Mouse (Mus musculus) spleen, postnatal 14 days (tissue): ENCODE data around the gene St3gal6.
A peak's percentile ranks its signal among the peaks of the same experiment; 100 is the strongest.

Experiments
- DNase-seq, 2 experiments: peaks; one replicate each; pipeline ENCODE4 v3.0.0; 2021 to 2022; ENCODE audit warnings: low spot score in 2 of 2

The St3gal6 gene

DNA sequence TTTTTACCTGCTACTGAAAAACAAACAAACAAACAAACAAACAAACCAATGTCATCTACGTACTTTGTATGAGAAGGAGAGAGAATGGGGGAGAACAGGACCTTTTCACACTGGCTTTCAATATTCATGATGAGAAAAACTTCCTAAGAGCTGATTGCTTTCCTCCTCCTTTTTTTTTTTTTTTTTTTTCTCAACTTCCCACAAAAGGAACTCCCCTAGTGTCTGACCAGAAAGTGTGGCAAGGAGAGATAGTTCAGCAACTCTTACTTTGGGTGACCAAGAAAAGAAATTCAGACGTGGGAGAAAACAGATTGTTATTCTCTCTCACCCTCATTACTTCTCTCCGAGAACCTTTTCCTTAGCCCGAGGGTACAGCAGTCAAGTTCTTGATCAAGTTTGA is 2.9 kb downstream of the St3gal6 start:
- DNase-seq: no peak

GRCm38 (mm10) chr16:58520457-58520856 is 3.6 kb downstream of the St3gal6 start:
- DNase-seq: no peak

DNA sequence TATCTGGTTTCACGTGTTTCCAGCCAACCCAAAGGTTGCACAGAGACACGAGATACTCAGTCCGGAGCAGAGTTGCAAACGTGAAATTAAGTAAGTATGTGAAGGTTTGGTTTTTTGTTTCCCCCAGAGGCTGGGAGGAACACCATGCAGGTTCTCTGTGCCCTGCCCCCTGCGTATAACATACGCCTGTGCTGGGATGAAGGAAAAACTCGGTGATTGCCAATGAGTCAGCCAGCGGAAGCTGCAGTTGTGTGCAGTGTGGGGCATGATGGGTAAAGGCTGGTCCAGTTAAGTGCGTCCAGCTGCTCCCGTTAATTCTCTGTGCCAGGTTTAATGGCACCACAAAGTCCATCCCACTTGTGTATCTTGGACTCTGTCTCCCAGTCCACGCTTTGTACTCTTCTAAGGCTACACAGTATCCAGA is 4.4 kb downstream of the St3gal6 start:
- DNase-seq: no peak

DNA sequence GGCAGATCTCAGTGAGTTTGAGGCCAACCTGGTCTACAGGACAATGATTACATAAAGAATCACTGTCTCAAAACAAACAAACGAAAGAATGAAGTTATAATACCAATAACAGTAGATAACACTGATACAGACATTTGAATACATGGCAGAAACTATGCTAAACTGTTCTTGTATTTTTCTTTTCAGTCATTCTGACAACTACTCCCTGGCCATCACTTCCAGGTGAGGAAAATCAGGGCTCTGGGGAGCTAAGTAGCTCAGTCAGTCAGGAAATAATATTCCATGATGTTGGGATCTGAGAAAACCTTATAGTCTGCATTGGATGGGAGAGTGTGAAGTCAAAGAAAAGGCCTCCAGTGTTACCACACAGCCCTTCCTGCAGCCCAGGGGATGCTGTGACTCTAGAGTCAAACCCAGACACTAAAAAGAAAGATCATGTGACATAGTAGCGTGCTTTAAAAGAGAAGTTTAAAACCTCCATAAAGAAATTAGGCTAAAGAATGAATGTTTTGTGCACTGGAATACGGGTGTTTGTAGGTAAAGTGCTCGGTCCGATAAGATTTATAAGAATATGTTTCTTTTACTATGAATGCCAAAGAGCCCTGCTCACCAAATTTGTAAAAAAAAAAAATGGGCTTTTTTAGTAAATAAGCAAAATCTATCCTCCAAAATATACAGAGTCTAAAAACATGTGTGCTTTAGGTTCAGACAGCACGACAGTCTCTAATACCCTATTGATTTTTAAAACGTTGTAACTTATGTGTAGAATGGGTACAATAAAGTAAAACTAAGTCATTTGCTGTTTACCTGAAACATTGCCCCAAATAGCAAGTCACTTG is 6.9 kb downstream of the St3gal6 start:
- DNase-seq: no peak

DNA sequence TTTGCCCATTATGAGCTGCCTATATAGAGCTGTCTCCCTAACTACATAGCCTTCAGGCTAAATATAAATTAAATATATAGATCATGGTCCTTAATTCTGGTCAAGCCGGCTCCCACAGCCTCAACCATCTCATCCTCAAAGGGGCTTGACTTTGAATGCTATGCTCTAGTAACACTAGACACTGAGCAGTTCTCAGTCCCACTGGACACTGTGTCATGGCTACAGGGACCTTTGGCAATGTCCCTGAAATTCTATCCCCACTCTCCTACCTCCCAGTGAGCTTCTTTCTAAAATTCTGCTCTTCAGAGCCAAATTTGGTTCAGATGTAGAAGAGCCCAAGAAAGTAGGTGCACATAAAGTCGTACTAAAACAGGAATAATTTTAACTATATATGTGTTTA is 7.9 kb downstream of the St3gal6 start:
- DNase-seq: no peak

DNA sequence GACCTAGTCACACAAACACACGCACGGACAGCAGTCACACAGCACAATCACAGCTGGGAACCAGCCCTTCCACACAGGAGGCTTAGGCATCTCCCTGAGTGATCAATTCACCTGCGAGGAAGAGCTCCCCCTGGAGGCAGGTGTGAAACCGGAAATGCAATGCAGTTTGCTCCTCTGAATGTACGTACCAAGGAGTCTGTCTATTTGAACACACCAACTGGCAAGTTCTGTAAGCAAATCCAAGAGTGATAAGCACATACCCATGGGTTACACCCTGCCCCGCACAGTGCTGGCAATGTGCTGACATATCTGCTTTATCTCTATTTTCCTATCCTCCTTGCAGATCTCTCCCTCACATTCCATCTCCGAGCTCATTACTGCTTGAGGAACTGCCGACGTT is 9.5 kb downstream of the St3gal6 start:
- peak; percentile 51 to 69 for DNase-seq

GRCm38 (mm10) chr16:58513755-58514154 is 10.3 kb downstream of the St3gal6 start:
- no peak for DNase-seq

- no peak for DNase-seq
Observed at GRCm38 (mm10) chr16:58512887-58513286, 11.2 kb downstream of the St3gal6 start.

- DNase-seq: no peak
Observed at GRCm38 (mm10) chr16:58512181-58512761, 11.8 kb downstream of the St3gal6 start.

DNA sequence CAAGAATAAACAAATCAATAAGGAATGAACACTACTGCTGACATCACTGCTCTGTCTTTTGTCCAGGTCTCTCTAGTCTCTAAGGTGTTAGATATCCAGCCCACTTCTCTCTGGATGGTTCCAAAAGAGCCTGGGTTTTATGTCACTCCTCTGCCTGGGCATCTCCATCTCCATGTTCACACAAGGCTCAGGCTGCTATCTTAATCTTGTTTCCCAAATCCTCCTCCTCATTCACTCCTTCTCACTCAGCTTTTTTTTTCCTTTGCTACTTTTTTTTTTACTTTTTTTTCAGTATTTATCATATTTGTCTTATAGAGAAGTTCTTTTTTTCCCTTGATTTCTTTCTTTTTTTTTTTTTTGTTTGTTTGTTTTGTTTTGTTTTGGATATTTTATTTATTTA is 19.1 kb downstream of the St3gal6 start:
- no peak for DNase-seq

- no peak for DNase-seq
Observed at GRCm38 (mm10) chr16:58502566-58502965, 21.5 kb downstream of the St3gal6 start.

GRCm38 (mm10) chr16:58501760-58502301 is 22.2 kb downstream of the St3gal6 start:
- DNase-seq: no peak

DNA sequence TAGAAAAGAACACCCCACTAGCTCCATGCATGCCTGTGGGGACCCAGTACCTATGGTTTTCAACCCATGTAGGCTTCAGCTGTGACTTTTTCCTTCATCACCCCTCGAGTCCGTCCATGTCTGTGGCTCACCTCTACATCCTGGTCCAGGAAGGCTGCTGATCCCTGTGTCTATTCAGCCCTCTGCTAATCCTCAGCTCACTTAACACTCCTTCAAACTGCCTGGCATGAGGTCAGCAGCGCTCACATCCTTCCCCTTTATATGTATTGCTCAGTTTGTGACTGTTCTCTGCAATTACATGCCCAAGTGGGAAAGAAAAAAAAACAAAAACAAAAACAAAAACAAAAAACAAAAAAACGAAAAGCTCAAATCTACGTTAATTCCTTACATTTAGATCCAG is 24.4 kb downstream of the St3gal6 start:
- no peak for DNase-seq

DNA sequence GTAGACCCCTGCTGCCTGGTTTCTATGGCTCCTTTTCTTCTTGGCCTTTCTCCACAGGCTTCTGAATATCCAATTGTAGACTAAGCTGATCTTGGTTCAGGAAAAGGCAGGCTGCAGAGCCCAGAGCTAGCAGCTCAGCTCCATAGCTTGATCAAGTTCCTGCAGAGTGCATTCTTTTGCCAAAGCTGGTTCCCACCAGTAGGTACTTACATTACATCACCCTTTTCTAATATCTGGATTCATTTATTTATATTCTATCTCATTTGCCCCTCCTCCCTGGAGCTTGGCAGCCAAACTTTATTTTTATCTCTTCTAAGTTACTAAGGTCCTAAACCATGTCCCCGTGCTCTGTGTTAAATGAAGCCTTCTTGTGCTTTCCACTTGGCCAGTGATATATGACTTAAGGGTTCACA is 24.9 kb downstream of the St3gal6 start:
- no peak for DNase-seq

GRCm38 (mm10) chr16:58497886-58498713 is 25.9 kb downstream of the St3gal6 start:
- peak in 1 of 2 experiments; percentile 33 for DNase-seq

DNA sequence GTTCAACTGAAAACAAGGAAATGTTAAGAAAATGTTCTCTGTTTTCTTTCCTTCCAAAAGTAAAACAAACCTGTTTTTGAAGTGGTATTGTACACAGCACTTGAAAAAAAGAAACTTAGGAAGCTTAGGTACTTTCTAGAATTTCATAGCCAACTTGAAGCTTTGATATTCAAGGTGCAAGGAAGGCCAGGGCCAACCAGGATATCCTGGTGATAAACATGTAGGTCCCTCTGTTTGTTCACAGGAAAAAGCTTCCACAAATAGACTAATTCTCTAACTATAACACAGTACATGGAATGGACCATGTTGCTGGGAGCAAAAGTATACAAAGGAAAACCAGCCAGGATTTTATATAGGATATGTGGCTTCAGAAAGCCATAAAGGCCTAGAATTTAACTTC is 27.3 kb downstream of the St3gal6 start:
- DNase-seq: no peak

DNA sequence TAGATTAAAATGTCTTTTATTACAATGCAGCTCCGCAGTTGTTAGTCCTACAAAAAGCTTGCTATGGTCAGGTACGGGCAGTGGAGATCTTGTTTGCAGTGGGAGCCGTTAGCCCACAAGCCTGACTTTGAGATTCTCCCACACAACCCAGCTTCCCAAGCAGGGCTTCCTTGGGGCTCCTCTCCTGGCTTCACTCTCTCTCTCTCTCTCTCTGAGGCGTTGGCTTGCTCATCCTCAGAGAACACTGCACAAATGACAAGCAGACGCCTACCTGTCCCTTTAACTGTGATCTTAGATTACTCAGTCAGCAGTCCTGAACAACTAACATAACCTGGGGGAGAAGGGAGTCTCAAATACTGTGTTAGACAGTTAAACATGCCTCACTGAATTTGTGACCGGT is 36.2 kb downstream of the St3gal6 start:
- DNase-seq: no peak

DNA sequence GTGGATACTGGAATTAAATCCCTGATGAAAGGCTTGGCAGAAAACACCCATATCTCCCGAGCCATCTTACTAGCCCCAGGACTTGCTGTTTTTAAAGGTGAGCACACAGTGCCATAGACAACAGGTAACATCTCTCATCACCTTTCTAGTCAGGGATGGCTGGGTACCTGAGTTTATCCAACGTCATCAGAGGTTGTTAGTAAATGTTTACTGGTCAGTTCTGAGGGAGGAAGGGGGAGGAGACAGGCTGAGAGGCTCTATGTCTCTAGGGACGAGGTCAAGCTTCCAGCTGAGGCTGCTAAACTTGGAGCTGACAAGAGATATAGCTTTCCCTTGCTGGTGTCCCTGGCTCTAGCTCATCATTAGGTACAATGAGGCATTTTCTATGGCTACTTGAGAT is 41.7 kb downstream of the St3gal6 start:
- DNase-seq: no peak

DNA sequence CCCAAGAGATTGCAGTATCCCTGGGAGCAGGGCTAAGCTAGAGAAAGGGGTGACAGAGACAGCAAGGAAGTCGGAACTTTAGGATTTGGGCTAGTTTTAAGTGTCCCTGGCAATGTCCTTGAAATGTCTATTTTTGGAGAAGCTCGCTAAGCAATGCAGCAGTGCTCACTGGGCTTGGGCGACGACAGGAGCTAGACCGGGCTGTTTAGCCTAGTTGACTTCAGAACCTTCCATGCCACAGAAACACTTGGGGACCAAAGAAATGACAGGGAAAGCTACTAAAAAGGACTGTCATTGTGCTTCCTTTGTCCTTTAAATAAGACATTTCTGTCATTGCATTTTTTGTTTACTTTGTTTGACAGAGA is 42.2 kb downstream of the St3gal6 start:
- DNase-seq: no peak

DNA sequence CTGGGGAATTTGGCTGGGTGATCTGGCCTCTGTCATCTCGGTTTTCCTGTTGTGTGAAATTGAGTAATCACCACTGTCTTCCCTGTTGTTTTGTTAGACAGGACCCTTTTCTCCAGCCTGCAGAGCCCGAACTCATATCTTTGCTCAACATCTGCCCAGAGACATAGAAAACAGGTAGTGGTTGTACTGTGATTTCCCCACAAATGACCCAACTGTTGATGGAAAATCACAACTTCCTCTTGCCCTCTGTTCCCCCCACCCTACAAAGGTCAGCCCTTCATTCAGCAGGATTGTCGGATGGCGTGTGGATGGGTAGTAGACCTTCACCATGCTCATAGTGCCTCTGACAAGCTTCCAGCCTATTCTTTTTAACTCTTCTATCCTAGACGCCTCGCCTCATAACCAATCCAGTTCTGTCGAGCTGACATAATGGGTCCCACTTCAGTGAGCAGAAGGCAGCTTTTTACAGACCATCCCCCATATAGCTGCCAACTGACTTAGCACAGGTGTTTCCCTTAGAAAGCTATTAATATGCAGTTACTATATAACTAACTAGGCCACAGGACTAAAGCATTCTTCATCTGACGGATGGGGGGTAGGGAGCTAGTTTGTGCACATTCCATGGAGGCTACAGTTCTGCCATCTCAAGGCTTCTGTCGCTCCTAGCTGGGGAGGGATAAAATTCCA is 42.7 kb downstream of the St3gal6 start:
- no peak for DNase-seq

GRCm38 (mm10) chr16:58479898-58480448 is 44.1 kb downstream of the St3gal6 start:
- DNase-seq: no peak
